Mouse (Mus musculus) gastrocnemius, adult 18-20 months (tissue): ENCODE data around the gene Avp. TPM values are rescaled to one million over a fixed set of nuclear protein-coding genes. Genes with fewer than 3 reads are reported as not detected.
"Not testable (repeated sequence)": the region's sequence is repeated elsewhere in the genome, so short reads cannot be mapped to it uniquely, and the experiment has no call there.

ENCODE experiments used
- DNase-seq: peaks from one replicate; pipeline ENCODE4 v3.0.0; 2021; ENCODE audit warnings: low spot score
- long read RNA-seq, 2 experiments: library from polyadenylated mRNA; stranded (forward); transcript quantifications; one replicate each; pipeline ENCODE4 v2.0.0; 2021
- total RNA-seq, 2 experiments: library from RNA; stranded (reverse); gene quantifications; 2 replicates each; pipeline ENCODE4 v1.2.3; 2021

Avp gene
- total RNA-seq, result not detected
- long read RNA-seq, experiment 1, result 0 reads
- long read RNA-seq, experiment 2, result 0 reads

DNA sequence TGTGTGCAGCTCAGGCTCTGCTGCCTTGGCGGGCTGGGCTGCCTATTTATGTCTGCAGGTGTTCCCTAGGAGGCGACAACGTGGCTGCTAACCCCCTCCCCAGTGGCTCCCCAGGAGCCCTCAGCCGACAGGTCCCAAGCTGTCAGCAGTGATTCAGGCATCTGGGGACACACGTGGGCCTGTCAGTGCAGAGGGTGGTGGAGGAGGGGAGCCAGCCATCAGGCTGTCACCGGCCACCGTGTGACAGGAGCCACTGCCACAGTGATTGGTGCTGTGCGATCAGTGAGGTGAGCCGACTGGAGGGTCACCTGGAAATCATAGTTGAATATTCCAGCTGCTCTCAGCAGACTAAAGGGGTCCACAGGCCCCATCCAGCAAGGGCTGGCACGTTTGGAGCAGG, at the start of gene Avp:
Avp (minus strand) TSS at position 3 of the 400 bp plus-strand sequence.
- DNase-seq, result no peak

DNA sequence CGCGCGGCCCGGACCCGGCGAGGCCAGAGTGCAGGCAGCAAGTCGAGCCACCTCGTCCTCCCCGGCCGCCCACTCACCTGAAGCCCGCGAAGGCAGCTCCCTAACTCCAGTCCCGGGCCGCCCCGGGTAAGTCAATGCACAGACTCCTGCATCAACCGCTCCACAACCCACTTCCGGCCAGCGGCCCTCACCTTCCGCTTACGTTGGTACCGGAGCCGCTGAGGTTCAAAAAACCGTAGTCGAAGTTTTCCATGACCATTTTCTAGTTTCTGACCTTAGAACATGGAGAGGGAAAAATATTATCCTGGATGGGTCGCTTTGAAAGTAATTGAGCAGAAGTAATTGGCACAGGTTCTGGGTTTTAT, 47.5 kb upstream of the Avp start, which contains the start of the genes Fastkd5 and Ubox5:
Fastkd5 (minus strand) TSS at position 189 of the 365 bp plus-strand sequence.
Ubox5 (minus strand) TSS at position 200 of the 365 bp plus-strand sequence.
- DNase-seq, result peak; percentile 94

DNA sequence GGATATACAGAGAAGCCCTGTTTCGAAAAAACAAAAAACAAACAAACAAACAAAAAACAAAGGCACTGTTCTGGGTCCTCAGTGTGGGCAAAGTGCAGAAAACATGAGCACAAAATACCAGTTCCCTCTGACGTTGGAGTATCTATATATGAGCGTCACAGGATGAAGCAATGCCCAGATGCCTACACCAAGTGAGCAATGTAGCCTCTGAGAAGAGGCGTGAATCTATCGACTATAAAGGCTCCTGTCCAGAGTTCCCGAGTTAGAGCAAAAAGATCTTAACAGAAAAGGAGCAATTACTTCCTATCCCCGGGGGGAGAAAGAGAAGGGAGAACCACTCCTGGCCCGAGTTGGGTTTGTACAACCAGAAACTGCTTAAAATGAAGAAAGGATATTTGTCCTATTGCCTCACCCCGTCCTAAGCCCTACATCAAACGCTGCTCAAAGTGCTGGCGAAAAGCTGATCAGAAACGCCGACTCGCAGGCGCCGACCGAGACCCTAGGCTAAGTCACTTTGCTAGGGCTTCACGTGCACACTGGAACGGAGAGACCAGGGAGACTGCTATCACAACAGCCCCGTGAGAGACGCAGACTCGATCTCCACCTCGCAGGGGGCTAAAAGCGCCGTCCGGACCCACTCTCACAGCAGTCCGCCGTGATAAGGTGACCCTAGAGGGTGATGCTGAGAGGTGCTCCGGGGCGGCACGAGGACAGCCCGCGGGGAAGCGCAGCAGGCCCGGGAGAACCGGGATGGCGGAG, 46.9 kb upstream of the Avp start:
- DNase-seq, result no peak

DNA sequence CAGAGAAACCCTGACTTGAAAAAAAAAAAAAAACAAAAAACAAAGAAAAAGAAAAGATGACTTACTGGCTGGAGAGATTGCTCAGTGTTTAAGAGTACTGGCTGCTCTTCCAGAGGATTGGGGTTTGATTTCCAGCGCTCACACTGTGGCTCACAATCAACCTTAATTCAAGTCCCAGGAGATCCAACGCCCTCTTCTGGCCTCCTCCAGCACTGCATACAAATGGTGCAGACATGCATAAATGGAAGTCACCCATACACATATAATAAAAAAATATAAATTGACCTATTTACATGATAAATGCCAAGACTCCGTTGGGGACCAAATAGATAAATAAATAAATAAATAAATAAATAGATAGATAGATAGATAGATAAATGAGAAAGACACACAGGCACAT, 46.1 kb upstream of the Avp start:
- DNase-seq, result no peak

DNA sequence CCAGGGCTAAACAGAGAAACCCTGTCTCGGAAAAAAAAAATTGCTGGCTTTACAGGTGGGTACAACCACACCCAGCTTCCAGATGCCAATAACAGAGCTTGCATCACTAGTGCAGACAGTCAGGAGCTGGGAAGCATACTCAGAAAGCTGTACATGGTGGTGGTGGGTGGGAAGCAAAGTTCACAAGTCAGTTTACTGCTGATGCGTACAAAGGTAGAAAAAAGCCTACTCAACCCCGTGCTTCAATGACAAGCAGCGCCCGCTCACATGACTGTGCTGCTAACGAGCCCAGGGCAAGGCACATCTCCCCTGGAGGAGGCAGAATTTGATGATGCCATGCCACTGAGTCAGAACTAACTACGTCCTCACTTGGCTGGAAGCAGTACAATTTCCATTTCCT, 36.6 kb upstream of the Avp start:
- DNase-seq, result no peak

DNA sequence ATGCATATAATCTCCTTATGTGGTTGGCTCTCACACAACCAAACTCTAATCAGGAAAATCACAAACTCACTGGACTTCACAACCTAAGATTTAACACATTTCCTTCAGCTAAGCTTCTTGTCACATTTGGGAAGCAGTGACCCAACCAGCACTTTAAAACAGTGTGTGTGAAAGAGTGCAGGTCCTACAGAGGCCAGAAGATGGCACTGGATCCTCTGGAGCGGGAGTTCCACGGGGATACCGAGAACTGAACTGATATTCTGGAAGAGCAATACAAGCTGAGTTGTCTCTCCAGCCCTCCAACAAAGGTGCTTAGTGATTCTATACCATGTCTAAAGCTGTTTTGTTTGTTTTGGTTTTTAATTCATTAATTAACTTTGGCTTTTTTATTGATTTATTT, 30.7 kb upstream of the Avp start:
- DNase-seq, result no peak

DNA sequence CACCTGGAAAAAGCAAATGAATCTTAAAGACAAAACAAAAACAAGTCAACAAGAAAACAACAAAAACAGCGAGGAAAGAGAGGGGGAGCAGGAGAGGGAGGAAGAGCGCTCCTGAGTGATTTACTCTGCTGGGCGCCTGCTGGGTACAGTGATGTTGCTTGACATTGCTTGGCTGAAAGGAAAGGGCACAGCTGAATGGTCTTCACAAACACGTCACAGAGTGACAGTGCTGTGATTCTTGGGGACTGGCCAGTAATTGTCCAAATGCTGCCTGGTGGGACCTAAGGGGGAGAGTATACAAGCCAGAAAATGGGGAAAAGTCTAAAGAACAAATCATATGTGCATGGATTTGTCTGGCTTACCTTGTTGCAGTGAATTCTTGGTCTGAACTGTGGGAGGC, 19.8 kb upstream of the Avp start:
- DNase-seq, result no peak

DNA sequence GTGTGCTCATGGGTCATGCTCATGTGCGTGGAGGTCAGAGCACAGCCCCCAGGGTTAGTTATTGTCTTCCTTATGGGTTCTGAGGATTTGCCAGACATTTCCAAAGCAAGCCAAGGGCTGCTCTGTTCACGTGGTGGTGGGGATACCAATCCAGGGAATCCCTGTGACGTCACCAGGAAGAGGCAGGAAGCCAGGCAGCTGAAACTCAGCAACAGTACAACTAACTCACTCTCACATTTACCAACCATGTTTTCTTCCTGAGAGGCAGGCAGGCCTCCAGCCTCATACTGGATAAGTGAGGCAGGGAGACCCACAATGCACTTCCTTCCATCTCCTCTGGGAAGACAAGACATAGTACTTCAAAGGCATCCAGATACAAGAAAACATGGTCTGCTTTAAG, 16.0 kb upstream of the Avp start:
- no peak for DNase-seq

DNA sequence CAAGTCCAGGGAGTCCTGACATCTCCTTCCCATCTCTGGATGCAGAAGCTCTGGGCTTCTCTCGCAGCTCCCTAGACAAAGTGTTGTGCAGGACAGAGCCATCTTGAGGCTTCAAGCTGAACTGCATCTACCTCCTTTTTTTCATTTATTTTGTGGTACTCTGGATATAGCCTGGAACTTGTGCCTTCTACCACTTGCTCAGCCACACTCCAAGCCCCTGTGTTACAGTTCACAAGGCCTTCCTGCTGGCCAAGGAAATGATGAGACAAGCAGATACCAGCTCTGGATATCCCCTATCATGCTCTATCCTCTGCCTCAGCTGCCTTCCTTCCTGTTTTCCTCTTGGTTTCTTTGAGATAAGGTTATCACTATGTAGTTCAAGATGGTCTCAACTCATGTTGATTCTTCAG, 15.3 kb upstream of the Avp start:
- no peak for DNase-seq

DNA sequence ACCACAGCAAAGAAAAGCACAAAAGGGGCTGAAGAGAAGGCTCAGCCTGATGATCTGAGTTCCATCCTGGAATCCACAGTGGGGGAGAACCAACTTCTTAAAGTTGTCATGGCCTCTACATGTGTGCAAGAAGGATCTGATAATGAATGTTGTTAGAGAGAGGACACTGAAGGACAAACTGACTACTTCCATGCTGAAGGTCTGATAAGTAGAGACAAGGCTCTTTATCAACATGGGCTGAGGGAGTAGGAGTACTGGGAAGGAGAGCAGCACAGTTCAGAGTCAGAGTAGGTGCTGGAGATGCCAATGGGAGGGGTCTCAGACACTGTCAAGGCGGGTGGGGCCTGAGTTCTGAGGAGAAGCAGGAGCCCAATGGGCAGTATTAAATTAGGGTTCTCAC, 13.2 kb upstream of the Avp start:
- DNase-seq, result no peak

DNA sequence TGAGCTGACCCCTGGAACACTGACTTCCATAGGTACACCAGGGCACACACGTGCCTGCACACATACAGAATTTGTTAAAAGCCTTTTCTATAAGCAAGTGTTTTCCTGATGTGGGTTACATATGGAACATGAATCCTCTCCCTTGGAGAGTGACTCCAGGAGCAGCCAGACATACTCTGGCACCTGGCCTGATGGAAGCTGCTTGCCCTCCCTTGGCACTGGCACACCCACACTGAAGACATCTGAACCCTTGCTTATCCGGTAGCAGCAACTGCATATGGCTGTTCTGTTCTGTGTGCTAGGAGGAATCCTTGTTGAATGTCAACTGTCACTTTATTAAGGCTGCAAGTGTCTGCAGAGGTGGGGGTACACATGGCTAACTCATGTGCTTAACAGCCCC, 8.7 kb upstream of the Avp start:
- DNase-seq, result peak; percentile 59

DNA sequence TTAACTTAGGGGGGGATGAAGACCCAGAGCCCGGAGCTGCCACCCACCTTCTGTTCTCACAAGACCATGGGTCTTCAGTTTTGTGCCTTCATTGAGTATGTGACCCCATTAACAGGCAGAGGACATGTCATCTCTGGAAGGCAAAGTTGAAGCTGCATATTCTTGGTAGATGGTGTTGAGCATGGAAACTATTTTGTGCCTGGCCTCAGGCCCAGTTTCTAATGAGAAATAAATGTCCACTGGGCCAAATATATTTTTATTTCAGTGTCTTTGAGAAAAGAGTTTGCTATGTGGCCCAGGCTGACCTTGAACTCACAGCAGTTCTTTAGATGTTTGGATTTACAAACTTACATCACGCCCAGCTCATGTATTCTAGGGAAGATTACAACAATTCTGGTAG, 7.4 kb upstream of the Avp start:
- peak; percentile 15 for DNase-seq

DNA sequence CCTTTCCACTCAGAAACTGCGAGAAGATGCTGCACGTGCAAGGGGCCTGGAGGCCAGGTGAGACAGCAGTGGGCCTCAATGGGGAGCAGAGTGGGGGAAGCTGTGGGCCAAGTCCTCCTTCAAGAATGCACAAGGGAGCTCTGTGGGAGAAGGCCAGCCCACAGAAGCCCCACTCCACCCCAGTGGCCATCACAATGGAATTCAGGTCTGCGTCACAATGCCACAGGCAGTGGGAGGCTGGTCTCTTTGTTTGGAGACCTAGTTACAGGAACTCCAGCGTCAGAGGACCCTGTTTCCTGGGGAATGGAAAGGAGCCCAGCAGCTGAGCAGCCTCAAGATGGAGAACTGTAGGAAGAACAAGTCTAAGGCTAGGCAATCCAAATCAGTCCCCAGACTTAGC, 6.8 kb upstream of the Avp start:
- DNase-seq, result no peak

DNA sequence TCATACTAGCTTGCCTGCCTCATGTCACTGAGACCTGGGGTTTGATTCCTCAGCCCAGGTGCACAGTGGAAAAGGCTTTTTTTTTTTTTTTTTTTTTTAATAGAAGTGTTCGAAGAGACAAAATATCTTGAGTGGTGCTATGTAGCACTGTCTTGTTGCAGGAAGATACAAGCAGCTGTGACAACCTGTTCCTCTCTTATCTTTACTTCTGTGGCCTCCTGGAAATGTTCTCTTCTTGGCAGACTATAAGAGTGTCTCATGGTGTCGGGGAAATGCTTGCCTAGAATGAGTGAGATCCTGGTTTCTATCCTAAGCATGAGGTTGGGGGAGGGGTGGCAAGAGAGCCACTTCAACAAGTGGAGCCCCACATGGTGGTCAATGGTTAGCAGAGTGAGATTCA, 6.0 kb upstream of the Avp start:
- DNase-seq, result no peak

DNA sequence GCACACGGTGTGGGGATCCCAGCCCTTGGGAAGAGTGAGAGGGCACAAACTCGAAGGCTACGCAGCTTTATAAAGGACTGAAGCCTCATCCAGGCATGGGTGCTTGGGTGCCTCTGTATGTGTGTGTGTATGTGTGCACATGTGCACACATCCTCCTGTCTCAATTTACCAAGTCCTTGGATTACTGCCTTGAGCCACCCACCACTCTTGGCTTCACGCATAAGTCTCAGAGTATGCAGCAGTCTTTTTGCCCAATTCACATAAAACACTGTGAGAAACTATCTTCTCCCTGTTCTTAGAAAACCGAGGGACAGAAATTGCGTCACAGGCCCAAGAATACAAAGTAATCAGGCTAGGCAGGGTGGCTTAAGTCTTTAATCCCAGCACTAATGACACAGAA, 3.7 kb upstream of the Avp start:
- DNase-seq, result no peak

DNA sequence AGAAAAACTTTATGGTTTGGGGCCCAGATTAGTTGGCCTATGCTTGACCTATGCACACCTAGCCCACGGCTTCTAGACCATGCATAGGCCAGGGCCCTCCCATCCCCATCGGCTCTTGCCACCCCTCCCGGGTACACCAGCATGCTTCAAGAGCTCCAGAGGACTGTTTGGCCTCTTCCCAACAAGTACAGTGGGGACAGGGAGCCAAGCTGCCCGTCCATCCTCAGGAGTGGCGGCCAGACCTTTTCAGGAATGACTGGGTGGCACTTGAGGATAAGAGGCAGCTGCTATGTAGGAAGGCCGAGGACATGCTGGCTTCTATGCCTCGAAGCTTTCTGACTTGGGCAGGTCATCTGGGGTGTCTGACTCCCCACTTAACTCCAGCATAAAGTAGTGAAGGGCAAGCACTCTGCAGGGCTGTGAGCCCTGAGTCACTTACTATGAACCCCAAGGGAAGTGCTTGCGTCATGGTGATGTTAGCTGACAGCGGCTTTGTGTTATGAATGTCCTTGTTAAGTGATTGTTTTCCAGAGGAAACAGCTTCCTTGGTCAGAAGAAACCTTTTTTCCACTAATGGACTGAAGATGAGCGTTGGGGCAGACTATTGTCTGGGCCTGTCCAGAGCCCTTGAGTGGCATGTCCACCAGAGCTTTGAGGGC, 1.7 kb upstream of the Avp start:
- no peak for DNase-seq

DNA sequence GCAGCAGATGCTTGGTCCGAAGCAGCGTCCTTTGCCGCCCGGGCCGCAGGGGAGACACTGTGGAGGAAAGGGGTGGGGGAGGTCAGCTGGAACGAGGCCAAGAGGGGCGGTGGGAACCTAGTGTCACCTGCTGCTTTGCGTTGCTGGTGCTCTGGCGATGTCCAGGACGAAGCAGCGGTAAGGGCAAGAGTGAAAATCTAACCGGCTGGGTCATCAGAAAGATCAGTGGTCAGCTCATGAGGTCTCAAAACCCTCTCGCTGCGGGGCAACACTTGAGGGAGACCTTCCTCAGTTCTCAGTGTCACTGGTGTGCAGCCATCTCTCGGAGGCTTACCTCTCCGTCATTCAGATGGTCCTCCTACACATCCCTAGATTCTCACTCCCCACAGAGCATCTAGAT, 1.2 kb downstream of the Avp start:
- DNase-seq, result no peak

DNA sequence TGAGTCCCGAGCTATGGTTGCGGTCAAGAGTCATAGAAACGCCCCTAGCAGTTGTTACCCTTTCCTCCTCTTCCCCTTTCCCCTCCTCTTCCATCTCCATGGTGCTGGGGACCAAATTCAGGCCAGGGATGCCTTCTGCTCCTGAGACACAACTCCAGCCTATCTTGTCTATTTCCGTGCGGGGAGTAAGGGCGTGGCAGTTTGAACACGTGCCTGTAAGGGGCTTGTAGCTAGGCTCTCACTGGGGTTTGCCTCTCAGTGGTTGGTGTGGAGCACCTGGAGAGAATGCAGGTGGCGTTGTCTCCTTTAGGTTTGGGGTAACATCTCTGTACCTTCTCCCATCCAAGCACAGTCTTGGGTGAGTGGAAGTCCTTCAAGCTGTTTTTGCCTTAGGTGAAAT, 2.6 kb downstream of the Avp start:
- DNase-seq, result no peak

DNA sequence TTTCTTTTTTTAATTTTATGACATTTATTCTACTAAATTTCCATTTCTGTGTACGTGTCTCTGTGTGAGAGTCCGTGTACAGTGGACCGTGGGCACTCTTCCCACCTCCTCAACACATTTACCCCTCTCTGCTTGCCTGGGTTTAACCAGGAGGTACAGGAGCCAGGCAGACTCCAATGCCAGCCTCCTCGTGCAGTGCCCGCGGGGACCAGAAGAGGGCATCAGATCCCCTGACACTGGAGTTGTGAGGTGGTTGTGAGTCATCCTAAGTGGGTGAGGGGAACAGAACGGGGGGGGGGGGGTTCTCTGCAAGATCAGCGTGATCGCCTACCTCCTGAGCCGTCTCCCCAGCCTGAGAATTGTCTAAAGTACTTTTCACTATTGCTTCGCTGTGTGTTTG, 4.2 kb downstream of the Avp start:
- DNase-seq, result peak; percentile 47

DNA sequence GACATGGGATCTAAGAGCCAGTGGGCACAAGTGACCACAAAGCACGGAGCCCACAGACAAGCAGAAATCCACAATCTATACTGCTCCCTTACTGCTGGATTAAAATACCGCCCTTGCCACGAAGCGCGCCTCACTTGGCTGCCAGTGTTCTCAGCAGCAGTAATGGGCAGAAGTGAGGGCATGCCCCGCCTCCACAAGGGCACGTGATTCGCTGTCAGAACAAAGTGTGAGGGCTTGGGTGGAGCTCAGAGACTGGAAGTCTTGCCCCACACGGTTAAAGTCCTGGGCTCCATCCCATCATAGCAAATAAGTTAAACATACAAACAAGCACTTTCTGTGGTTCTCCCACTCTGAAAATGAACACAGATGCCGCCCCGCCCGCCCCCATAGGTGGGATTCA, 4.7 kb downstream of the Avp start:
- DNase-seq, result peak; percentile 28

DNA sequence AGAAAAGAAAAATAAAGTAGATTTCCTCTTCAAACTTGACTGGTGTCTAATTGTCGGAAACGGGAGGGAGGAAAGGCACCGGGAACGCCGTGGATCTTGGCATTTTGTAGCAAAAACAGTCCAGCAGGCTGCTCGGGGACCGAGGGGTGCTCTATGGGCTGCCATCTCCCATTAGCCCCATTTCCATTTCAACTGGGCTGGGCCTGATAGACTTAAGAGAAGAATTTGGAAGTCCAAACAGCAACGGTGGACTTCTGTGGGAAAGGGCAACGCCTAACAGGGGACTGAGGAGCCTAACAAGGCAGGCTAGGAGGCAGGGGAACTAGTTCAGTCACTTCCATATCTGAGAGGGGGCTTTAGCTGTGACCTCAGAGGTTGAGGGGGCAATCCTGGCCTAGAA, 5.3 kb downstream of the Avp start:
- no peak for DNase-seq

DNA sequence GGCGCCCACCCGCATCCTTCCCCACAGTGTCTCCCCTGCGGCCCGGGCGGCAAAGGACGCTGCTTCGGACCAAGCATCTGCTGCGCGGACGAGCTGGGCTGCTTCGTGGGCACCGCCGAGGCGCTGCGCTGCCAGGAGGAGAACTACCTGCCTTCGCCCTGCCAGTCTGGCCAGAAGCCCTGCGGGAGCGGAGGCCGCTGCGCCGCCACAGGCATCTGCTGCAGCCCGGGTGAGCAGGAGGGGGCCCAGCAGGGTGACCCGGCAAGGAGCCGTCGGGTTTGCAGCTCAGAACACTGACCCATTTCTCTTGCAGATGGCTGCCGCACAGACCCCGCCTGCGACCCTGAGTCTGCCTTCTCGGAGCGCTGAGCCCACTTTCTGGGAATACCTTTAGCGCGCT, 5.8 kb downstream of the Avp start:
- DNase-seq, result not testable (repeated sequence)

DNA sequence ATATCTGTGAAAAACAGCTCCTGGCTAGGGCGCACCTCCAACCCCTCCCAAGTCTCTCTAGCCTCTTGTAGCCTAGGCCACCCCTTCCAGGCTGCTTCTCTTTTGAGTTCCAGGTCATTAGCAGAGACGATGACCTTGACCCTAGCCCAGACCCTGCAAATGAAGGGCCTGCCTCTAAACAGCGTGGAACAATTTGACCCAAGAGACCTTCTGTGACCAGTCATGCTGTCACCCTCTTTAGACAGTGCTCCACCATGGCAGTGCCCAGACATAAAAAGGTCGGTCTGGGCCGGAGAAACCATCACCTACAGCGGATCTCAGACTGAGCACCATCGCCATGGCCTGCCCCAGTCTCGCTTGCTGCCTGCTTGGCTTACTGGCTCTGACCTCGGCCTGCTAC, 6.5 kb downstream of the Avp start, which contains the start of gene Oxt:
Oxt (plus strand) TSS at position 301 of the 400 bp plus-strand sequence.
- DNase-seq, result no peak
